Mouse (Mus musculus) embryo, embryonic 10.5 days (tissue): Measurements from ENCODE around the gene Smlr1.
A peak's percentile ranks its signal among the peaks of the same experiment; 100 is the strongest.

Experiments used
- DNase-seq: peaks from one replicate; pipeline ENCODE4 v3.0.0-alpha.2; 2015; ENCODE audit warnings: low spot score

The Smlr1 gene

GRCm38 (mm10) chr10:25499323-25500071 is 36.6 kb downstream of the Smlr1 start:
- DNase-seq: peak; percentile 22

GRCm38 (mm10) chr10:25488456-25488855 is 47.6 kb downstream of the Smlr1 start:
- peak; percentile 76 for DNase-seq

GRCm38 (mm10) chr10:25482791-25483190 is 53.3 kb downstream of the Smlr1 start:
- DNase-seq: no peak

GRCm38 (mm10) chr10:25479716-25480115 is 56.4 kb downstream of the Smlr1 start:
- DNase-seq: no peak
